Mouse (Mus musculus) gastrocnemius, adult 8-10 months (tissue): Measurements from ENCODE around the gene Rassf5. TPM values are rescaled to one million over a fixed set of nuclear protein-coding genes. Genes with fewer than 3 reads are reported as not detected.

ENCODE experiments used
- DNase-seq, 2 experiments: peaks; one replicate each; pipeline ENCODE4 v3.0.0; 2022; ENCODE audit warnings: low spot score in 2 of 2
- total RNA-seq, 4 experiments: library from RNA; stranded (reverse); gene quantifications; 2 replicates each; pipeline ENCODE4 v1.2.4; 2022

Rassf5 gene
- total RNA-seq, 4 experiments from 2014 or later: 0.35 to 1.1 (median 0.39) TPM; not detected in 1

GRCm38 (mm10) chr1:131139102-131140095 is 105.7 kb downstream of the Rassf5 start:
- DNase-seq: no peak

DNA sequence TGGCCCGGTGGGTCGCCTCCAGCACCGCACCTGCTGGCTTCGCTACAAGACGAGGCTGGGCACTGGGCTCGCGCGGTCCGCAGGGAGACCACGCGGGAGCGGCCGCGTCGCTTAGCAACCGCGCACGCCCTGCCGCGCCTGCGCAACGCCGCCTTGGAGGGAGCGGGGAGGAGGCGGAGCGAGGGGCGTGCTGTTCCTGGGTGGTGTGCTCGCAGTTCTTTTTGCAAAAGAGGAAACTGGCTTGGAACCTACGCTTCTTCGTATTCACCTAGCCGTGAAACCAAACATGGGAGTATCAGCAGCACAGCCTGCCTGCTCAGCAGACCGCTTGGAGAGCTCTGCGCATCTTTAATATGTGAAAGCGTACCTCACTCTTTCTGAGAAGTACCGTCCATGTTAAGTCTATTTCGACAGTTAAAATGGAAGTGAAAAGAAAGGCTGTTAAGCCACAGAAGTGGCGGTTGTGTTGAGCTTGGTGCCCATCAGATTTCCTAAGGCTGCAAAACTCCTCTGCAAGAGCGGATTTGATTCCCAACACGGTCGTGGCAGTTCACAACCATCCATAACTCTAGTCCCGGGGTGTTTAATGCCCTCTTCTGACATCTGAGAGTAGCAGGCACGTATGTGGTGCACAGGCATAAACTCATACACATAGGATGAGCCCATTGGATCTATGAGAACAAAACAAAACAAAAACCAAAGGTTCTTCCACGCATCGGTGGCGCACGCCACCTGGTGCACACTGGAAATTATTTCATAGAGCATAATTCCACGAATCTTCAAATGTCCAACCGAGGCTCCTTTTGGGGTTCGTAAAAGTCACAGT is 106.7 kb downstream of the Rassf5 start, which contains the start of gene Dyrk3:
Gene Dyrk3 (minus strand): TSS at position 150 of the 826 bp plus-strand sequence.
- peak; percentile 72 to 79 for DNase-seq

DNA sequence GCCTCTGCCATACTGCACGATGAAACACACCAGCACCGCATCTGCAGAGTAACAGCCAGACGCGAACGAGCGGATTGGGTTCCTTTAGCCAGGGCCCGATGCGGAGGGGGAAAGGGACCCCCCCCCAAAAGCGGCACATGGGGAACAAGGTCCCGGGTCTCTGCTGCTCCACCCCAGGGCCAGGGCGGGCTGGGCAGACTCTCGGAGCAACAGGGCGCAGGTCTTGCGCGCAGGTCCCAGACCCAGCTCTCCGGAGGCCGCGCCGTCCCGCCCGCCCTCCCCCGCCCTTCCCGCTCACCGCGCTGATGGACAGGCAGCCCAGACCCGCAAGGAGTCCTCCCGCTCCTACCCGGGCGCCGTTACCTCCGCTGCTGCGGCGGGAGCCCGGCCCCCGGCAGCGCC is 107.3 kb downstream of the Rassf5 start:
- no peak for DNase-seq

DNA sequence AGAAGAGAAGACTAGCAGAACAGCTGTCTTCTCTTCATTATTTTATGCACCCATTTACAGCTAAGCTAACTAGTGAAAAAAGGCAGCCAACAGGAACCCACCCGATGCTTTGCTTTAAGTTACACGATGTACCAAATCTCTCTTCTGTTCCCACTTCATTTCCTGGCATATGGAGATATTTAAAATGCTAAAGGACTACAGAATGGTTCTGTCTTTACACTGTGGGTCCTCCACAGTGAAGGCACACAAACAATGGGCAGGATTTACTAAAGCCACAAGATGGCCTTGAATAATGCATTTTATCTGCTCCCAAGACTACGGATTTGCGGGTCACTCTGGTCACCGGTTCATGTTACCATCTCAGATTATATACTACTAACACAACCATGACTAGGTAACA is 107.9 kb downstream of the Rassf5 start:
- no peak for DNase-seq

DNA sequence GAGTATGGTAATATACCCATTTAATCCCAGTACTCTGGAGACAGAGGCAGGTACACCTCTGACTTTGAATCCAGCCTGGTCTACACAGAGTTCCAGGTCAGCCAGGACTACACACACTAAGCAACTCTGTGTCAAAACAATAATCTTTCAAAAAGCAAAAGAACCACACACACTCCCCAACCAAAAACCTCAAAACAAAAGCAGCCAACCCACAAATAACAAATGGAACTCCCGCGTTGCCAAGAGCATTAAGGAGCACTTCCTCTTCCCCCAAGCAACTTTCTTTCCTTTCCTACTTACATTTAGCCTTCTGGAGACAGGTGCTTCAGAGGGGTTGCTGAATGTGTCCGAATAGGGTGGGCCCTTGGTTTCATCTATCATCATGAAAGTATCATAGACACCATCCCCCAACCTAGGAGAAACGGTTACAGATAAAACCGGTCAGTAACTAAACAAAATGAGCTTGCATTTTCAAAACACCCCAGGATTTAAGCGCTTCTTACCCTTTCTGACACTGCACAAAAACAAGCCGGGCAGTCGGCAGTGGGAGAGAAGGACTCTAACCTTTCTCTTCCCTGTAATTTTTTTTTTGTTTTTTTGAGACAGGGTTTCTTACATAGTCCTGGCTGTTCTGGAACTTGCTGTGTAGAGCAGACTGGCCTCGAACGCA is 109.0 kb downstream of the Rassf5 start:
- DNase-seq: no peak

- DNase-seq: no peak
Observed at GRCm38 (mm10) chr1:131134942-131135522, 110.0 kb downstream of the Rassf5 start.

- DNase-seq: no peak
Observed at GRCm38 (mm10) chr1:131134231-131134630, 110.8 kb downstream of the Rassf5 start.

Other genes starting within 250 kb of the Rassf5 start
- gene Il10, start 225.4 kb downstream of the Rassf5 start, total RNA-seq: not detected
- gene Mapkapk2, start 147.4 kb downstream of the Rassf5 start, total RNA-seq: 100 to 1,000 TPM; 215 to 257 (median 231) TPM
- not detected for gene Dyrk3, start 106.9 kb downstream of the Rassf5 start, total RNA-seq
- 10 to 100 TPM; 27.9 to 30.4 (median 29.3) TPM for gene Eif2d, start 92.1 kb downstream of the Rassf5 start, total RNA-seq
- 1 to 10 TPM in 1 of 4 experiments, under 1 TPM in 2, not detected in 1; 0.41 to 1.4 (median 0.70) TPM for gene Ikbke, start 34.3 kb upstream of the Rassf5 start, total RNA-seq